Mouse (Mus musculus): ENCODE data around the gene Gpatch4. TPM values are rescaled to one million over a fixed set of nuclear protein-coding genes. Genes with fewer than 3 reads are reported as not detected.
A peak's percentile ranks its signal among the peaks of the same experiment; 100 is the strongest.

Gpatch4 gene
- total and polyA plus RNA-seq, 3 experiments, result 105 to 240 (median 135) TPM

- Histone ChIP-seq H3K9me3 (replicated peaks; ENCODE audit: insufficient read depth, low read length) (no peaks in the 10 kb centered on the region), H3K9ac (ENCODE audit: control insufficient read depth, low read depth, low read length, poor library complexity, severe bottlenecking) (no peak overlapping the region), H3K27ac (ENCODE audit: control insufficient read depth, low read depth, low read length) (no peak overlapping the region), H3K4me1 (ENCODE audit: control insufficient read depth in 1 of 2, insufficient read depth in 2 of 2, low read length in 2 of 2) (no peaks in the 10 kb centered on the region), H3K79me2 (ENCODE audit: control insufficient read depth, insufficient read depth, low read length, poor library complexity) (no peaks in the 10 kb centered on the region), H3K4me3 (ENCODE audit: control insufficient read depth in 1 of 2, insufficient read depth in 1 of 2, low read depth in 2 of 2, low read length in 2 of 2) (no peak overlapping the region), H3K27me3 (ENCODE audit: control insufficient read depth in 1 of 2, insufficient read depth in 2 of 2, low read length in 2 of 2) (peaks cover 15 to 16% of the 10 kb centered on the region in 2 experiments), H3K36me3 (ENCODE audit: control insufficient read depth in 1 of 2, insufficient read depth in 2 of 2, low read length in 2 of 2) (no peaks in the 10 kb centered on the region)
- DNase-seq (ENCODE audit: low read depth, low spot score), result peak; percentile 88
- TF ChIP-seq ZC3H11A (IDR thresholded peaks at IDR 0.05; ENCODE audit: low read depth, low read length) (peak; percentile 97), EP300 (IDR thresholded peaks at IDR 0.05; ENCODE audit: low read depth in 1 of 2, low read length in 2 of 2) (no peak), GATA1 (IDR thresholded peaks at IDR 0.05; ENCODE audit: low read depth, low read length) (no peak), CHD2 (IDR thresholded peaks at IDR 0.05; ENCODE audit: low read length) (no peak), USF1 (IDR thresholded peaks at IDR 0.05; ENCODE audit: low read depth, low read length) (no peak), SIN3A (IDR thresholded peaks at IDR 0.05; ENCODE audit: low read length) (peak; percentile 23; the same call in 1 of the 2 replicates), POLR2A (IDR thresholded peaks at IDR 0.05; ENCODE audit: control insufficient read depth in 1 of 2, insufficient read depth in 1 of 2, low read depth in 1 of 2, low read length in 2 of 2, poor library complexity in 1 of 2) (no peak), MAX (IDR thresholded peaks at IDR 0.05; ENCODE audit: low read length) (no peak), RAD21 (IDR thresholded peaks at IDR 0.05; ENCODE audit: low read depth, low read length) (peak; percentile 100), SMC3 (IDR thresholded peaks at IDR 0.05; ENCODE audit: low read depth, low read length) (peak; percentile 98), CTCF (IDR thresholded peaks at IDR 0.05 in 2 of 3, conservative IDR thresholded peaks at IDR 0.05 in 1 of 3; ENCODE audit: control insufficient read depth in 1 of 3, insufficient read depth in 1 of 3, low read depth in 2 of 3, low read length in 3 of 3, poor library complexity in 1 of 3, severe bottlenecking in 1 of 3) (peak; percentile 97 to 98 (median 97))
These were observed 28.9 kb downstream of the Gpatch4 start for GRCm38 (mm10) chr3:88071783-88072182.

DNA sequence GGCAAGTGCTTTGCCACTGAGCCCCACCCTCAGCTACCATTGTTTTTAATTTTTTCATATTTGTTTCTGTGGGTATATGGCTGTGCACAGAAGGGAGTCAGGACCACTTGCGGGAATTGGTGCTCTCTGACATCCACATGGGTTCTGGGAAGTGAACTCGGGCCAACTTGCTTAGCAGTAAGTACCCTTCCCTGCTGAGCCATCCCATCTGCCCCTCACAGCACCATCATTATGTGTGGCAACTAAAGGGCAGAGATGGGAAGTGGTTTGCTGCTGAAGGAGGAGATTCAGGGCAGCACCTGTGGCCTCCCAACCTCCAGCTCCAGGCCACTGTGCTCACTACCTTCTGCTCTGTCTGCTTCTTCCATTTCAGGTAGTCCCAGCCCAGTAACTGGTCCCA lies 30.7 kb downstream of the Gpatch4 start:
- no peaks in the 10 kb centered on the region for H3K9me3 ChIP-seq (replicated peaks; ENCODE audit: insufficient read depth, low read length)
- no peaks in the 10 kb centered on the region for H3K4me1 ChIP-seq (ENCODE audit: control insufficient read depth in 1 of 2, insufficient read depth in 2 of 2, low read length in 2 of 2)
- H3K36me3 ChIP-seq (ENCODE audit: control insufficient read depth in 1 of 2, insufficient read depth in 2 of 2, low read length in 2 of 2), result no peaks in the 10 kb centered on the region
- DNase-seq (ENCODE audit: low read depth, low spot score), result no peak
- H3K9ac ChIP-seq (ENCODE audit: control insufficient read depth, low read depth, low read length, poor library complexity, severe bottlenecking), result no peak overlapping the region
- no peak overlapping the region for H3K27ac ChIP-seq (ENCODE audit: control insufficient read depth, low read depth, low read length)
- peaks cover 18 to 21% of the 10 kb centered on the region in 2 experiments for H3K27me3 ChIP-seq (ENCODE audit: control insufficient read depth in 1 of 2, insufficient read depth in 2 of 2, low read length in 2 of 2)
- no peak overlapping the region for H3K4me3 ChIP-seq (ENCODE audit: control insufficient read depth in 1 of 2, insufficient read depth in 1 of 2, low read depth in 2 of 2, low read length in 2 of 2)
- TF ChIP-seq SIN3A (IDR thresholded peaks at IDR 0.05; ENCODE audit: low read length) (no peak), CTCF (IDR thresholded peaks at IDR 0.05 in 2 of 3, conservative IDR thresholded peaks at IDR 0.05 in 1 of 3; ENCODE audit: control insufficient read depth in 1 of 3, insufficient read depth in 1 of 3, low read depth in 2 of 3, low read length in 3 of 3, poor library complexity in 1 of 3, severe bottlenecking in 1 of 3) (no peak), JUND (IDR thresholded peaks at IDR 0.05; ENCODE audit: low read depth, low read length) (no peak), POLR2A (IDR thresholded peaks at IDR 0.05; ENCODE audit: control insufficient read depth in 1 of 2, insufficient read depth in 1 of 2, low read depth in 1 of 2, low read length in 2 of 2, poor library complexity in 1 of 2) (no peak), ZMIZ1 (IDR thresholded peaks at IDR 0.05; ENCODE audit: low read depth, low read length) (no peak), RAD21 (IDR thresholded peaks at IDR 0.05; ENCODE audit: low read depth, low read length) (no peak), USF2 (IDR thresholded peaks at IDR 0.05; ENCODE audit: borderline replicate concordance in 1 of 2, insufficient read depth in 1 of 2, low read depth in 1 of 2, low read length in 2 of 2) (no peak), ZNF384 (IDR thresholded peaks at IDR 0.05; ENCODE audit: low read depth, low read length) (no peak), EP300 (IDR thresholded peaks at IDR 0.05; ENCODE audit: low read depth in 1 of 2, low read length in 2 of 2) (no peak), KAT2A (conservative IDR thresholded peaks at IDR 0.05; ENCODE audit: low read depth, low read length) (no peak), TCF12 (IDR thresholded peaks at IDR 0.05; ENCODE audit: low read depth, low read length) (no peak), GABPA (IDR thresholded peaks at IDR 0.05; ENCODE audit: low read depth, low read length) (no peak), MAFK (IDR thresholded peaks at IDR 0.05; ENCODE audit: borderline replicate concordance, low read depth, low read length) (no peak), BHLHE40 (IDR thresholded peaks at IDR 0.05; ENCODE audit: borderline replicate concordance, low read depth, low read length) (no peak), MAX (IDR thresholded peaks at IDR 0.05; ENCODE audit: low read length) (no peak), E2F4 (IDR thresholded peaks at IDR 0.05; ENCODE audit: borderline replicate concordance, low read depth, low read length) (no peak), ZKSCAN1 (IDR thresholded peaks at IDR 0.05; ENCODE audit: low read depth, low read length) (no peak), POLR2AphosphoS2 (IDR thresholded peaks at IDR 0.05; ENCODE audit: low read length) (no peak), ETS1 (IDR thresholded peaks at IDR 0.05; ENCODE audit: low read depth, low read length) (no peak)
- H3K79me2 ChIP-seq (ENCODE audit: control insufficient read depth, insufficient read depth, low read length, poor library complexity), result no peaks in the 10 kb centered on the region
